ENCODE assay signal across 17 mouse cellular contexts in the genomic region with DNA sequence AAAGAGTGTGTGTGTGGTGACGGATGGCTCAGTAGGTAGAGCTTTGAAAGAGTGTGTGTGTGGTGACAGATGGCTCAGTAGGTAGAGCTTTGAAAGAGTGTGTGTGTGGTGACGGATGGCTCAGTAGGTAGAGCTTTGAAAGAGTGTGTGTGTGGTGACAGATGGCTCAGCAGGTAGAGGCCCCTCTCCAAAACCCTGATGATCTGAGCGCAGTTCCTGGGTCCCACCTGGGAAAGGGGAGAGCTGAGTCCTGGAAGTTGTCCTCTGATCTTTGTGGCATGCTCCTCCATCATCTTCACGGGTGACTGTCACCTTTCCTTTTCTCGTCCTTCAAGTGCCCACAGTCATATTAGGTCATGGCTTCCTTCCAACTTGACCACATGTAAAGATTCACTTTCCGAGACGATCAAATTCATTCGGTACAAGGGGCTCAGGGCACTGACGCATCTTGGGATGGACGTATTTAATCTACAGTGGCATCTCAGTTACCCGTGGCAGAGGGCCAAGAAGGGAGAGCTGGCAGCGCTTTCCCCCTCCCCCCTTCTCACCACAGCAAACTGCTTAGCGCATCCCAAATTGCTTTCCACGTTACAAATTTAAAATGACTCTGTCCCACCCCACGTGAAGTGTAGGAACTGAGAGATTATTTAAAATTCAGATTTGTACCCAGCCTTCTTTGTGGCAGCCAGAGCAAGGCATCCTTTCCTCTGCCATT.
DNase-seq lines count a peak whose midpoint lies in the region; ATAC-seq and TF ChIP-seq lines count a peak whose summit lies in the region.
"Had no signal": no experiment of that assay in that cellular context is flagged by ENCODE, and none has a peak within 500 bp of the region (broad histone marks: within the 10 kb centered on the region; RNA-seq: fewer than 3 reads in every experiment).

No protein-coding gene starts in this region.

- ATAC-seq in cerebellum, adult (ENCODE audit: insufficient number of reproducible peaks, low FRiP score, low TSS enrichment), result no peak
- ATAC-seq in hindbrain, embryonic 14.5 days (ENCODE audit: low FRiP score), result 0 out of 2 replicates have a peak, but pooled peaks have one; percentile 18
- ATAC-seq in midbrain, postnatal 0 days (ENCODE audit: low FRiP score), result 0 out of 2 replicates have a peak, but pooled peaks have one; percentile 16
- ATAC-seq: activated CD4-positive, CD25-positive, alpha-beta regulatory T cell, adult 4 months; liver, embryonic 12.5 days had no signal

- H3K4me2 ChIP-seq in hindbrain, embryonic 14.5 days (replicated peaks), result no peak overlapping the region
- no peak overlapping the region for H3K4me2 ChIP-seq in midbrain, postnatal 0 days (ENCODE audit: low read depth, low read length, poor library complexity, severe bottlenecking)
- H3K4me2 ChIP-seq: embryonic facial prominence, embryonic 12.5 days; liver, embryonic 12.5 days; lung, embryonic 15.5 days had no signal

- no peaks in the 10 kb centered on the region for H3K27me3 ChIP-seq in hindbrain, embryonic 14.5 days (ENCODE audit: control insufficient read depth, insufficient read depth, low read length)
- H3K27me3 ChIP-seq in hindbrain, embryonic 10.5 days (ENCODE audit: insufficient read depth, poor library complexity, severe bottlenecking), result no peaks in the 10 kb centered on the region
- H3K27me3 ChIP-seq in midbrain, postnatal 0 days (ENCODE audit: insufficient read depth, low read length), result no peaks in the 10 kb centered on the region
- H3K27me3 ChIP-seq: CH12.LX; embryonic facial prominence, embryonic 12.5 days; liver, embryonic 12.5 days; lung, embryonic 15.5 days had no signal

- H3K36me3 ChIP-seq in hindbrain, embryonic 14.5 days (replicated peaks; ENCODE audit: control insufficient read depth, insufficient read depth), result no peaks in the 10 kb centered on the region
- H3K36me3 ChIP-seq in hindbrain, embryonic 10.5 days, result no peaks in the 10 kb centered on the region
- H3K36me3 ChIP-seq in midbrain, postnatal 0 days (ENCODE audit: insufficient read depth, low read length), result no peaks in the 10 kb centered on the region
- H3K36me3 ChIP-seq: embryonic facial prominence, embryonic 12.5 days; liver, embryonic 12.5 days; lung, embryonic 15.5 days had no signal

- peak; percentile 81 to 82 for DNase-seq in cerebellum, postnatal 14 days
- DNase-seq in hindbrain, embryonic 14.5 days (ENCODE audit: low spot score), result peak; percentile 52
- no peak for DNase-seq in hindbrain, embryonic 10.5 days (ENCODE audit: low spot score)
- peak; percentile 63 for DNase-seq in retina, postnatal 1 day
- DNase-seq in retina, embryonic 14.5 days (ENCODE audit: low spot score), result no peak
- peak; percentile 70 for DNase-seq in midbrain, postnatal 0 days (ENCODE audit: low spot score)
- no peak for DNase-seq in spleen, postnatal 36 days (ENCODE audit: low spot score in 2 of 2)
- DNase-seq: adrenal gland, postnatal 25 days; gastrocnemius, postnatal 10 days; kidney, adult 18-20 months; kidney, postnatal 25 days had no signal

- TF ChIP-seq CTCF in midbrain, postnatal 0 days (IDR thresholded peaks at IDR 0.05), result no peak

- no peak overlapping the region for H3K9ac ChIP-seq in hindbrain, embryonic 14.5 days
- H3K9ac ChIP-seq in midbrain, postnatal 0 days (replicated peaks; ENCODE audit: low read length, poor library complexity, severe bottlenecking), result no peak overlapping the region
- H3K9ac ChIP-seq: embryonic facial prominence, embryonic 12.5 days; liver, embryonic 12.5 days; lung, embryonic 15.5 days had no signal

- no peaks in the 10 kb centered on the region for H3K9me3 ChIP-seq in hindbrain, embryonic 14.5 days (ENCODE audit: control insufficient read depth, low read length)
- no peaks in the 10 kb centered on the region for H3K9me3 ChIP-seq in hindbrain, embryonic 10.5 days
- no peaks in the 10 kb centered on the region for H3K9me3 ChIP-seq in midbrain, postnatal 0 days (ENCODE audit: low read length)
- H3K9me3 ChIP-seq: embryonic facial prominence, embryonic 12.5 days; liver, embryonic 12.5 days; lung, embryonic 15.5 days had no signal

- no peak overlapping the region for H3K4me3 ChIP-seq in hindbrain, embryonic 14.5 days (replicated peaks; ENCODE audit: low read length)
- H3K4me3 ChIP-seq in hindbrain, embryonic 10.5 days, result no peak overlapping the region
- H3K4me3 ChIP-seq in midbrain, postnatal 0 days (ENCODE audit: low read depth, low read length), result no peak overlapping the region
- H3K4me3 ChIP-seq: embryonic facial prominence, embryonic 12.5 days; liver, embryonic 12.5 days; lung, embryonic 15.5 days had no signal

- WGBS in hindbrain, embryonic 14.5 days, result 57% methylated on average over 15 of the region's 15 CpGs
- WGBS in hindbrain, embryonic 10.5 days, result 84% methylated on average over 15 of the region's 15 CpGs
- 53% methylated on average over 15 of the region's 15 CpGs for WGBS in midbrain, postnatal 0 days

- no peak overlapping the region for H3K27ac ChIP-seq in hindbrain, embryonic 14.5 days
- H3K27ac ChIP-seq in hindbrain, embryonic 10.5 days, result no peak overlapping the region
- no peak overlapping the region for H3K27ac ChIP-seq in midbrain, postnatal 0 days (ENCODE audit: low read depth, low read length)
- H3K27ac ChIP-seq: embryonic facial prominence, embryonic 12.5 days; liver, embryonic 12.5 days; lung, embryonic 15.5 days had no signal

- peaks cover 8% of the 10 kb centered on the region; the same call in 1 of the 2 replicates for H3K4me1 ChIP-seq in hindbrain, embryonic 14.5 days (replicated peaks; ENCODE audit: control insufficient read depth, insufficient read depth, low read length)
- H3K4me1 ChIP-seq in hindbrain, embryonic 10.5 days (replicated peaks), result no peaks in the 10 kb centered on the region; the same call in 1 of the 2 replicates
- no peaks in the 10 kb centered on the region for H3K4me1 ChIP-seq in midbrain, postnatal 0 days (ENCODE audit: insufficient read depth, low read length)
- H3K4me1 ChIP-seq: embryonic facial prominence, embryonic 12.5 days; liver, embryonic 12.5 days; lung, embryonic 15.5 days had no signal

Comparison
In these comparisons a context has a peak if more than half of its experiments do, and no peak if none do; other contexts are left out.
1. DNase-seq: peak in cerebellum, postnatal 14 days (2 of 2), hindbrain, embryonic 14.5 days (single experiment), retina, postnatal 1 day (single experiment) and midbrain, postnatal 0 days (single experiment); none in hindbrain, embryonic 10.5 days (single experiment), retina, embryonic 14.5 days (single experiment) and spleen, postnatal 36 days (0 of 2).